Mouse (Mus musculus): ENCODE data around the gene Dusp1.

GRCm38 (mm10) chr17:26584063-26584462 lies 22.1 kb upstream of the Dusp1 start:
- no peak for TF ChIP-seq POLR2A (IDR thresholded peaks at IDR 0.05; ENCODE audit: insufficient read depth, low read length)
- no peak for TF ChIP-seq CTCF (IDR thresholded peaks at IDR 0.05; ENCODE audit: low read depth, low read length)
- TF ChIP-seq EP300 (IDR thresholded peaks at IDR 0.05; ENCODE audit: insufficient read depth, low read depth, low read length): no peak

Data from ES-Bruce4 (cell line).